Mouse (Mus musculus) limb, embryonic 13.5 days (tissue): Measurements from ENCODE around the gene Zbtb7a. TPM values are rescaled to one million over a fixed set of nuclear protein-coding genes. Genes with fewer than 3 reads are reported as not detected.

ENCODE experiments used
- ATAC-seq: fragments of 200-750 bp; cut with Nextera tagmentation; 2 replicates; pipeline ENCODE4 v1.8.0; 2017; ENCODE audit warnings: low read depth, moderate number of reproducible peaks, moderate TSS enrichment; ENCODE audit not compliant: low FRiP score
- H3K27ac ChIP-seq: fragments of 300-500 bp; sonication (generic); 2 replicates; pipeline ENCODE4 v1.5.1; 2015; ENCODE audit warnings: inconsistent platforms, mild to moderate bottlenecking, moderate library complexity
- H3K27me3 ChIP-seq: fragments of 300-500 bp; sonication (generic); 2 replicates; pipeline ENCODE4 v1.6.1; 2015; ENCODE audit warnings: mild to moderate bottlenecking, inconsistent platforms
- H3K36me3 ChIP-seq: fragments of 300-500 bp; sonication (generic); 2 replicates; pipeline ENCODE4 v1.6.1; 2015; ENCODE audit warnings: inconsistent platforms, mild to moderate bottlenecking, moderate library complexity
- H3K4me1 ChIP-seq: fragments of 300-500 bp; sonication (generic); 2 replicates; pipeline ENCODE4 v1.6.1; 2015; ENCODE audit warnings: inconsistent platforms
- H3K4me2 ChIP-seq: fragments of 300-500 bp; sonication (generic); replicated peaks from 2 replicates; pipeline ENCODE4 v1.6.1; 2015; ENCODE audit warnings: inconsistent platforms, mild to moderate bottlenecking, moderate library complexity
- H3K4me3 ChIP-seq: fragments of 300-500 bp; sonication (generic); 2 replicates; pipeline ENCODE4 v1.5.1; 2015; ENCODE audit warnings: moderate library complexity, mild to moderate bottlenecking, inconsistent platforms
- H3K9ac ChIP-seq: fragments of 300-500 bp; sonication (generic); 2 replicates; pipeline ENCODE4 v1.6.1; 2015; ENCODE audit warnings: mild to moderate bottlenecking, inconsistent platforms
- H3K9me3 ChIP-seq: fragments of 300-500 bp; sonication (generic); 2 replicates; pipeline ENCODE4 v1.6.1; 2016; ENCODE audit warnings: inconsistent platforms
- WGBS: fragments of 180-500 bp; shearing (Covaris S2); methylation state at CpG from one replicate; pipeline ENCODE4 v1.1.7; 2015; 5-methylcytosine and 5-hydroxymethylcytosine counted together
- polyA plus RNA-seq: library from polyadenylated mRNA; unstranded; fragments of >200 nt; fragmentation: Nextera tagmentation; extraction: Ambion mirVana; gene quantifications from 2 replicates; pipeline ENCODE4 v1.2.1, GENCODE M21; 2015

The Zbtb7a gene
- polyA plus RNA-seq, 1 experiment from 2014 or later, result 22.6 TPM

DNA sequence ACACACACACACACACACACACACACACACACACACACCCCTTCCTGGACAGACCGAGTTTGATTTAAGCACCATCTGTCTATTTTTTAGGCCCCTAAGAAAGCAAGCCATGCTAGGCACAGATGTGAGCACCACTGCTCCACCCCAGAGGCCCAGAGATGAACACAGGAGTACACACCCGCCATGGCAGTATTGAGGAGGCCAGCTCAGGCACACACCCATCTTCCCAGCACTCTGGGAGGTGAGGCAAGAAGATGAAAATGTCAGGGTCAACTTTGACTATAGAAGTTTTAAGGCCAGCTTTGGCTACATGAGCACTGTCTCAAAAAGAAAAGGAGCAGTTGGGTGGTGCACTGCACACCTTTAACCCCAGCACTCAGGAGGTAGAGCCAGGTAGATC is 12.1 kb upstream of the Zbtb7a start:
- no peak for ATAC-seq
- peaks cover 70% of the 10 kb centered on the region for H3K36me3 ChIP-seq
- H3K9me3 ChIP-seq, result no peaks in the 10 kb centered on the region
- no peak overlapping the region for H3K4me3 ChIP-seq
- H3K4me1 ChIP-seq, result peaks cover 4% of the 10 kb centered on the region; the same call in 1 of the 2 replicates
- WGBS, result 79% methylated on average over 2 of the region's 2 CpGs
- H3K27me3 ChIP-seq, result peaks cover 5% of the 10 kb centered on the region; the same call in 1 of the 2 replicates
- H3K9ac ChIP-seq, result no peak overlapping the region
- no peak overlapping the region for H3K4me2 ChIP-seq
- H3K27ac ChIP-seq, result no peak overlapping the region

DNA sequence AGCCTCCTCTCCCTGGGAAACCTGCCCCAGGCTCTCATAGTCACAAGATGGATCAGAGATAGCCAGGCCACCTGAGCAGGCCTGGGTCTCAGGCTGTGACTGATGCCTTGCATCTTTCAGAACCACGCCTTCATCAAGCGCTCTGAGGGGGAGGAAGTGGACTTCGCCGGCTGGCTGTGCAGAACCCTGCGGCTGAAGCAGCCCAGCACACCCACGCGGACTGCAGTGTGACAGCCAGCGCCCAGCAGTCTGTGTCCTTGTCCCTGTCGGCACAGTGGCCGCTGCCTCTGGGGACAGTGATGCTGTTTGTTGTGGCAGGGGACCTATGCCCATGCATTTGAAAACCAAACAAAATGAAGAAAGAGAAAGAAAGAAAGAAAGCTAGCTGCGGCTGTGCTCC is 11.5 kb upstream of the Zbtb7a start:
- ATAC-seq, result no peak
- H3K9me3 ChIP-seq, result no peaks in the 10 kb centered on the region
- H3K36me3 ChIP-seq, result peaks cover 66% of the 10 kb centered on the region
- 90% methylated on average over 11 of the region's 11 CpGs for WGBS
- H3K27ac ChIP-seq, result no peak overlapping the region
- H3K4me3 ChIP-seq, result no peak overlapping the region
- no peak overlapping the region for H3K4me2 ChIP-seq
- H3K4me1 ChIP-seq, result peaks cover 10% of the 10 kb centered on the region
- no peak overlapping the region for H3K9ac ChIP-seq
- H3K27me3 ChIP-seq, result peaks cover 11% of the 10 kb centered on the region; the same call in 1 of the 2 replicates

DNA sequence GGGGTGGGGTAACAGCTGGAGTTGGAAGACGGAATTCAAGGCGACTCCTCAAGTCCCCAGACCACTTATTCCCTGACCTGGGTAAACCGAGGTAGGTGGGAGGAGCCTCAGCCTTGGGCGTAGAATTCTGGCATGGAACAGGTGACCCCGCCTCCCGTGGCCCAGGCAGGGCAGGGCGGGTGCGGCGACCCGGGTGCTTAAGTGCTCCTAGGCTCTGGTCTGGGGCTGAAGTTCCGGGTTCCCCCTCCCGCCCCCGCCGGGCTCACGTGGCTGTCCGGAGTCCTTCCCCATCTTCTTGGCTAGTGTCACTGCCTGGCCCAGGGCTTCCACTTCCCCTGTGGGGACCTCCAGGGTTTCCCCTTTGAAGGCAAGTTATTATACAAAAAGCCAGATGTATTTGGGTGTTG is 836 bp upstream of the Zbtb7a start:
- WGBS, result 2% methylated on average over 16 of the region's 16 CpGs
- Histone ChIP-seq H3K36me3 (0 out of 2 replicates have a peak, but pooled peaks cover 2% of the 10 kb centered on the region), H3K4me1 (peaks cover 38% of the 10 kb centered on the region), H3K9ac (peak overlapping the region; percentile 13; the same call in 1 of the 2 replicates), H3K27ac (no peak overlapping the region), H3K27me3 (peaks cover 33% of the 10 kb centered on the region), H3K4me3 (peak overlapping the region; percentile 11; the same call in 1 of the 2 replicates), H3K4me2 (peak overlapping the region; percentile 27), H3K9me3 (no peaks in the 10 kb centered on the region)
- ATAC-seq, result no peak

DNA sequence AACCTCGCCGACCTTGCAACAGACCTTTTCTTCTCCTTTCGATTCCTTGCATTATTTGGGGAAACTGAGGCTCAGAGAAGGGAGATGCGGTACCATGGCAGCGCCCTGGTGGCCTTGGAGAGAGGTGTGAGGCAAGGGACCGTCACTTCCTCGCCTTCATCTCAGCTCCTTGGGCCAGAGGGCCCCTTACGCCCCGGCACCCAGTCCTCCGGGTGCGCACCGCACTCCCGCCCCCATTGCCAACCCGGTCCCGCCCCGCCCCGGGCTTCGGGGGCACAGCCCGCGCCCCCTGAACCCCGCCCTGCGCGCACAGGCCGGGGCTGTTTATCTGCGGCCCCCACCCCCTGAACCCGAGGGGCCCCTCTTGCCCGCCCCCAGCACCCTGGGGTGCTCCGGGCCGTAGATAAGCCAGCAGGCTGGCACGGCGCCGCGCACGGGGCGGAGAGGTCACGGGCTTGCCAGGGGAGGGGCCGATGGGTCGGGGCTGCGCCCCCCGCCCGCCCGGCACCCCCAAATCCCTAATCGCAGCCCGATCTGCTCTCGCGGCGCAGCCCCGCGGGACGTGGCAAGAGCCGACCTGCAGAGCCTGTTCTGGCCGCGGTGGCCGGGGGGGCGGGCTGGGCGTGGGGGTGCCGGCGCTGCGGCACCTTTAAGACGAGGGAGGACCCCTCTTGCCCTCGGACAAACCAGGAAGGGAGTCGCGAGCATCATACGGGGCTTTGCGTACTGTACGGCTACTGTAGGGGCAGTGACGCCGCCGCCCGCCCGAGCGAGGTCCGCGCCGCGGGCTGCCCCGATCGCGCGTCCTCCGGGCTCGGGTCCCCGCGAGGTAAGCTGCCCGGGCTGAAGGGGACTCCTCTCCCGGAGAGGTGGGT is 1.0 kb downstream of the Zbtb7a start:
- Histone ChIP-seq H3K4me3 (peak overlapping the region; percentile 87), H3K4me2 (peak overlapping the region; percentile 97), H3K27ac (peak overlapping the region; percentile 99), H3K36me3 (0 out of 2 replicates have a peak, but pooled peaks cover 11% of the 10 kb centered on the region), H3K4me1 (peaks cover 50% of the 10 kb centered on the region), H3K9ac (peak overlapping the region; percentile 95), H3K9me3 (no peaks in the 10 kb centered on the region), H3K27me3 (peaks cover 33% of the 10 kb centered on the region)
- under 1% methylated on average over 83 of the region's 86 CpGs for WGBS
- ATAC-seq, result peak; percentile 6; the same call in 1 of the 2 replicates

DNA sequence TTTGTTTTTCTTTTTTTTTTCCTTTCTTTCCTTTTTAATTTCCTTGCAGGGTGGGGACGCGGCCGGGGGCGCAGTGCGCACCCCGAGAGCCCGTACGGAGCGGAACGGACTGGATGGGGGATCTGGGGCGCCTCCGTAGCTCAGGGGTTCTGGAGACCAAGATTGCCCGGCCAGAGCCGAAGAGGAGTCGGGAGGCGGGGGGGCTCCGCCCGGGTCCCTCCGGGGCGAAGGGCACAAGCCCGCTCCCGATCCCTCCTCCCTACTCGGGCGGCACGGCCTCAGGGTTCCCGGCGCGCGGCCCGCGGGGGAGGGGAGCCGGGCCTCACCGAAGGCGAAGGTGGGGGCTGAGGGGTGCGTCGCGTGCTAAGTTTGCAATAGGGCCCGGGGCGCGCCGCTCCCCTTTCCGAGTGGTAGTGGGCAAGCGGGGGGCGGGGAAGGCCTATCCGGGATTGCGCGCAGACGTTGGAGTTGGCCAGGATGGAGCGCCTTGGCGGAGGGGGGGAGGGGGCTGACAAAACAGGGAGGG is 1.7 kb downstream of the Zbtb7a start:
- peak; percentile 60 for ATAC-seq
- 1% methylated on average over 47 of the region's 50 CpGs for WGBS

DNA sequence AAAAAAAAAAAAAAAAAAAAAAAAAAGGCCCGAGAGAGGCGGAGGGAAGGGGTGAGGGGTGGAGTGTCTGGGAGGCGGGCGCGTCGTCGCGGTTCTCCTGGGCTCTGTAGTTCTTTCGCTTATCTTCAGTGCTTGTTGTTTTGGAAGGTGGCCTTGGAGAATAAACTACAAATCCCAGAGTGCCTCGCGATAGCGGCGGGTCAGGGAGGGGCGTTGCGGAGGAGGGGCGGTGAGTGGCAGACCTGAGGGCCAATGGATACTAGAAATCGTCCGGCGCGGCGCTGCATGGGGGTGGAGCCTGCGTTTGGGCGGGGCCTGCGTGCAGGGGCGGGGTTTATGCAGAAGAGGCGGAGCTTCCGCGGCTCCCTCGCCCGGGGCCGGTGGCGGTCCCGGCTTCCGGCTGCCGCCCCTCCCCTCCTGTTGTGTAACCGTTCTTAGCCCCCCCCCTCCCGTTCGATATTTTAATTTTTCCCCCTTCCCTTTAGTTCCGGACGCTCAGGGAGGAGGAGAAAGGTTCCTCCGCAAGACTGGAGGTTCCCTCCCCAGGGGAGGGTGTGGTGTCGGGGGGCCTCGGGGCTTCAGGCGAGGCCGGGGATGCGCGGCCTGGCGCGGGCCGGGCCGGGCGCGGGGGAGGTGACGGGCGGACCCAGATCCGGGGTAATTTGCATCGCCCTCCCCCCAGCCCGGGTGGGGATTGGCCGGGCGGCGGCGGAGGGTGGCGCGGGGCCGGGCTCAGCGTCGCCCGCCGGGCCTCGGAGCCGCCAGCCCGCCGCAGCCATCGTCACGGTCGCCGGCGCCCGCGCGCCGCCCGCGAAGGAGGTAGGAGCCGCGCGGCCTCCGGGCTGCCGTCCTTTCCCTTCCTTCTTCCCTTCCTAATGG is 2.5 kb downstream of the Zbtb7a start:
- H3K27me3 ChIP-seq, result peaks cover 33% of the 10 kb centered on the region
- peaks cover 15% of the 10 kb centered on the region; the same call in 1 of the 2 replicates for H3K36me3 ChIP-seq
- WGBS, result under 1% methylated on average over 67 of the region's 89 CpGs
- peak overlapping the region; percentile 85 for H3K27ac ChIP-seq
- peak overlapping the region; percentile 93 for H3K9ac ChIP-seq
- peaks cover 64% of the 10 kb centered on the region for H3K4me1 ChIP-seq
- no peaks in the 10 kb centered on the region for H3K9me3 ChIP-seq
- H3K4me2 ChIP-seq, result peak overlapping the region; percentile 98
- ATAC-seq, result peak; percentile 93
- peak overlapping the region; percentile 87 for H3K4me3 ChIP-seq

More for the DNA sequence above, 1.7 kb downstream of the Zbtb7a start:
- Histone ChIP-seq H3K4me2 (peak overlapping the region; percentile 97), H3K9ac (peak overlapping the region; percentile 95), H3K27ac (peak overlapping the region; percentile 99), H3K36me3 (peaks cover 13% of the 10 kb centered on the region; the same call in 1 of the 2 replicates), H3K4me1 (peaks cover 57% of the 10 kb centered on the region), H3K27me3 (peaks cover 33% of the 10 kb centered on the region), H3K9me3 (no peaks in the 10 kb centered on the region), H3K4me3 (peak overlapping the region; percentile 87)

DNA sequence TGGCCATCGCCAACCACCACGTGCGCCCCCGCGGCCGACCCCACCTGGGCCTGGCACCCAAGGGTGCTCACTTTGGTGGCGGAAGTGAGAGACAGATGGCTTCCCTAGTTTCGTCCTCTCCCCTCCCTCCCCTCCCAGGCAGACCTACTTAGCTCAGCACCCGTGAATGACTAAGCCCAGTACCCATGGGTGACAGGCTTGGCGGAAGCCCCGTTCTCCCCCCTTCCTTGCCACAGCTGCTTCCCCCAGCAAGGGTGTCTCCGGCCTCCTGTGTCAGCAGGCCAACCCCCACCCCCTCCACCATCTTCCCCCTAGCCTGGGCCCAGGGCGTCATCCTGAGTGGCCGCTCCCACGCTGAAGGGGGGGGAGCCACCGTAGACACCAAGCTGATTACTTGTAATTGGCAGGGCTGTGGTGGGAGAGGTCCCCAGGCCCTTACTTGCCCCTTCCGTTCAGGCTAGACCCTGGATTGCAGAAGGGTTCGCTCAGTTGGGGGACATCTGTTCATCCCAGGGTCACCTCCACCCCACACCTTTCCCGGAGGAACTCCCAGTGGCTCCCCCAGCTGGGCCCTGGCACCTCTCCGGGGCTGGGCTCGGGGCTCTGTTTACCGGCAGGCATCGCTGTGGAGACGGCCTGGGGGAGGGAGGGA is 3.2 kb downstream of the Zbtb7a start:
- Histone ChIP-seq H3K9me3 (no peaks in the 10 kb centered on the region), H3K9ac (peak overlapping the region; percentile 93), H3K4me1 (peaks cover 69% of the 10 kb centered on the region), H3K27me3 (peaks cover 27% of the 10 kb centered on the region), H3K4me2 (peak overlapping the region; percentile 98), H3K36me3 (peaks cover 16% of the 10 kb centered on the region), H3K27ac (peak overlapping the region; percentile 85), H3K4me3 (peak overlapping the region; percentile 87)
- no peak for ATAC-seq
- WGBS, result 2% methylated on average over 18 of the region's 24 CpGs

DNA sequence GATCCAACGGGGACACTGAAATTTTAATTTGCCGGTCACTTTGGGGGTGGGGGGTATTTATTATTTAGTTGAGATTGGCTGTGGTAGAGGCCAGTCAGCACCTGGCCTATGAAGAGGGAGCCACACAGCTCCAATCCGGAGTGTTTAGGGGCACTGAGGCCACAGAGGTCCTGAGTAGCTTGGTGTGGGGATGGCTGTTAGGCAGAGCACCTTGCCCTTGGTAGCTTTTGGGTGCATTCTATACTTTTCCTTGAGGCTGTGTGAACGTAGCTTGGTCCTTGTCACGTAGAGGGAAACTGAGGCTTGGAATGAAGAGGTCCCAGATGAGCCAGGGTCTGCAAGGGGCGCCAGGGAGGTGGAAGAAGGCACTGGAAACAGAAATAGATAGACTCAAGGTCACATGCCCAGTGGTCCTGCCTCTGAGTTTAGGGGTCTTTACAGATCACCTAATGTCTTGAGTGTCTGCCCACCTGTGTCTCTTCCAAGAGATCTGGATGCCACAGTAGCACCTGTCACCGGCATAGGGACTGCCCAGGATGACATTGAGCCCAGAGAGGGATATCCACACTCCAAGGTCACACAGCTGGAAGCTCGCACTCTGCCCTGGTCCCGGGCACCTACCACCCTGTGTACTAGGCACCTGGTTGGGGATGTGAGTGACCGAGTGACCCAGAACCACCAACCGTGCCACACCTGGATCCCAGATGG is 4.0 kb downstream of the Zbtb7a start:
- peaks cover 20% of the 10 kb centered on the region for H3K27me3 ChIP-seq
- peaks cover 66% of the 10 kb centered on the region for H3K4me1 ChIP-seq
- H3K4me2 ChIP-seq, result peak overlapping the region; percentile 98
- H3K4me3 ChIP-seq, result peak overlapping the region; percentile 87
- H3K36me3 ChIP-seq, result peaks cover 23% of the 10 kb centered on the region
- peak overlapping the region; percentile 93 for H3K9ac ChIP-seq
- ATAC-seq, result no peak
- WGBS, result 58% methylated on average over 11 of the region's 11 CpGs
- peak overlapping the region; percentile 28; the same call in 1 of the 2 replicates for H3K27ac ChIP-seq
- H3K9me3 ChIP-seq, result no peaks in the 10 kb centered on the region

DNA sequence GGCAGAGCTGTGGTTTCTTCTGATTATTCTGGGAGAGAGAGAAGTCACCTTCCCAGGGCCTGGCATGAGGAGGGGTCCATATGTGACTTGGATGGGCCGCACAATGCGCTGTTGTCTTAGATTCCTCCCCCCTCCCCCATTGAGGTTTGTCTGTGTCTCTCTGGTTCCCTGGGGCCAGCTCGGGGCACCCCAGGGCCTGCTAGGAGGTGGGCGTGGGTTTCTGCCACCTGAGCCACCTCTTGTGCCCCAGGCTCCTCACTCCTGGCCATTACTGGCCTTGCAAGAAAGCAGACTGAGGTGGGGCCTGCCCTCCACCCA is 4.5 kb downstream of the Zbtb7a start:
- H3K9me3 ChIP-seq, result no peaks in the 10 kb centered on the region
- no peak overlapping the region for H3K27ac ChIP-seq
- H3K9ac ChIP-seq, result peak overlapping the region; percentile 93
- peaks cover 28% of the 10 kb centered on the region for H3K36me3 ChIP-seq
- 77% methylated on average over 4 of the region's 4 CpGs for WGBS
- ATAC-seq, result no peak
- peaks cover 62% of the 10 kb centered on the region for H3K4me1 ChIP-seq
- H3K27me3 ChIP-seq, result peaks cover 14% of the 10 kb centered on the region
- H3K4me2 ChIP-seq, result peak overlapping the region; percentile 98
- peak overlapping the region; percentile 87 for H3K4me3 ChIP-seq

DNA sequence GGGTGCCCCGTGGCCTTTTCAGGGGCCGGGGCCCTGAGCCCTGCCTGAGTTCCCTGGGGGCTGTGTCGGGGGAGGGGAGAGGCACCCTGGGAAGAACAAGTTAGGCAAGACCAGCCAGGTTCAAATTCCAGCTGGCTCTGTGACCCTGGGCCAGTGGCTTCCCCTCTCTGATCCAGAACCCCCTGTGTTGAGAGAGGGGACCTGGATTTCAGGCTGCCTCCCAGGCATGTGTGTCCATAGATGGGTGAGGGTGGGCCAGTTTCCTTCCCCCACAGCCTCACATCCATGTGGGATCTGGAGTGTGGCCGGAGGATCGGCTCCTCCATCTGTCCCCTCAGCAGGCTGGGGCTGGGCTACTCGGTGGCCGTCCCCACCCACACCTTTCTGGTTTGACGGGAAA is 5.0 kb downstream of the Zbtb7a start:
- ATAC-seq, result no peak
- Histone ChIP-seq H3K4me3 (peak overlapping the region; percentile 87), H3K9me3 (no peaks in the 10 kb centered on the region), H3K4me1 (peaks cover 59% of the 10 kb centered on the region), H3K27me3 (peaks cover 9% of the 10 kb centered on the region), H3K36me3 (peaks cover 33% of the 10 kb centered on the region), H3K9ac (peak overlapping the region; percentile 93), H3K27ac (no peak overlapping the region), H3K4me2 (peak overlapping the region; percentile 98)
- 41% methylated on average over 8 of the region's 8 CpGs for WGBS
